Mouse (Mus musculus) ovary, postnatal 10 days (tissue): Measurements from ENCODE around the gene Syt13.

Experiments
- DNase-seq: peaks from one replicate; pipeline ENCODE4 v3.0.0; 2022; ENCODE audit warnings: low spot score

The Syt13 gene

DNA sequence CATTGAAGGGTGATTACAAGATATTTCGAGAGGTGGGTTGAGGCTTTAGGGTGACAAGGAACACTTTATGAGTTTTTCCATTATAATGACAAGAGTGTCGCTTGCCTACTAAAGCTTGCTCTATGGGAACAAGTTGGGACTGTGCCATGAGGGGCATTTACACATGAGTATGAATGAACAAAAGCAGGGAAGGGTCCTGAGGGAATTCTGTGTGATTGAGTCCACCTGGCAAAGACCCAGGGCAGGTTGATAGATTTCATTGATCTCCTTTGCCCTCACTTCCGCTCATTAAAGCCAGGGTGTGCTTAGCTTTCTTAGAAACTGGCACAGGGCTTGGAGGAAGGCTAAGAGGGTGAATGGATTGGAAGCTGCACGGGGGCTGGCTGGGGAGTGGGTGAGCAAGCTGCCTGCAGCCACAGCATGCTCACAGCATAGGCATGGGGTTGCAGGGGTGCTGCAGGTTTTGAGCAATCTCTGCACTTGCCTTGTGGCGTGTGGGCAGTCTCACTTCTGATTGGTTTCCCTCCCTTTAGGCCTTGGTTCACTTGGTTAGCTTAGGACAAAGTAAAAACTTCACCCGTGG, 9.9 kb downstream of the Syt13 start:
- DNase-seq: no peak

DNA sequence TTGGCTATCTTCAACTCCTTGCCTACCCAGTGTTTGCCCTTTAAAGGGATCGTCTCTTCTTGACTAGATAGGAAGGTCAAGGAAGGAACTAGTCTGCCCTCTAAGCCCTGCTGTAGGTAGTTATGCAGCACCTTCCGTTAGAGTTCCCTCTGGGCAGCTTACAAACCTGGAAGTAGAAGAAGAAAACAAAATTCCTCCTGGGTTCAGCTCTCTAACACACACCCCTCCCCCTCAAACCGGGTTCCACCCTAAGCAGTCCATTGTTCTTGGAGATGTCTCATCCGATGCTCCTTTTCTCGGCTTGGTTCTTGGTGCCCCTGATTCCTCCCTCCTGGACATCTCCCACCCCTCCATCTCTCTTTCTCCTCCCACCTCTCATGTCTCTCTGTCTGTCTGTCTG, 14.8 kb downstream of the Syt13 start:
- DNase-seq: no peak

DNA sequence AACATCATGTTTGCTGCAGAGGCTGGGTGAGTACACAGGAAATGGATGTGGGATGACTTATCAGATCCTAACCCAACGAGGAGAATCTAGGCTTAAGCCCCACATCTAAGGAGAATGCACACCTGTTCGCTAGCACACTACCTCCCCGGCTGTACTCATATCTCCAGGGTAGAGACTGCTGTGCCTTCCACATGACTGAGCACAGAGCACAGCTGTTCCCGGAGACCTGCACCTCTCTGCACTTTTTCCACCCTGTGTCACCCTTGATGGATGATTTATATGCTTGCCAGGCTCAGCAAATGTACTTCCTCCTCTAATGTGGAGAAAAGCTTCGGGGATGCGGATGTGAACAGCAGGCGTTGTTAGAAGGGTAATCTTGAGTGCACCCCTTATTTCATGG, 16.2 kb downstream of the Syt13 start:
- no peak for DNase-seq

DNA sequence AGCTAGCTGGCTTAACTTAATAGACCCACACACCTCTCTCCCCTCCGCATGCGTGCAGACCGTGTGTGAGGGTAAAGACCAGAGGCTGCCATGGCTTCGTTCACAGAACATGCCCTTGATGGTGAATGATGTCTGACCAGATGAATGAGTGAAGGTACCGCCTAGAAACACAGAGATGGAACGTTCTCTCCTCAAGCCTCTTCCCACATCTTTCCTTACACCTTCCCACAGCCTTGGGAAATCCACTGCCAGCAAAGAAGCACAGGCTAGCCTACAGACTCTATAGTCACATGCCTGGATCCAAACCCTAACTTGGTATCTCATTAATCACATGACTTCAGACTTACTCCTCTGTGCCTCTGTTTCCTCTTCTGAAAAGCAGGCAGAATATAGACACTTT, 18.5 kb downstream of the Syt13 start:
- DNase-seq: no peak

DNA sequence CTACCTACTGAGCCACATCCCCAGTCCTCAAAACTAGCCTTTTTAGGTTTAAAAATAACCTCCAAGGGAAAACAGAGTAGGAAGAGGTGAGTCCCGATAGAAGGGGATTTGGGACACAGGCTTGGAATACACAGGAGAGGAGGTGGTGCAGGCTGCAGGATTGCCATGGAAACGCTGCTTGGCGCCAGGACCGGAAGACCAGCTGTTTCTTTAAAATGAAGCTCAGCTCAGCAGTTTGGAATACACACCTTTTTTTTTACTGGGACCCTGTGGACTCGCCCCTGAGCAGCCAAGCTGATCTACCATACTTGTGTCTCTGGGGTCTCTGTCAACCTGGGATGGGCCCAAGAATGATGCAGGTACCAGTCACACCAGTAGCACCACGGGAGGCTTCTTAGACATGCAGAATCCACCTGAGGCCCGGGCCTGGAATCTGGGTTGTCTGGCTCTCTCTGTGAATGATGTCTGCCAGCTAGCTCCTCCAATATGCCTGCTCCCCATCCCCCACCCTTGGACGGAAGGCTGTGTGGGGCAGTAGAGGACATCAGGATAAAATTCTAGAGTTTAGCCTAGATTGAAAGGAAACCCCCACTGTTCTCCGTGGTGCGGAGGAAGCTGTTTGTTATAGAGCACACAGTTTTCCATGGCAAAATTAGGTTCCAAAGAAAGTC, 19.5 kb downstream of the Syt13 start:
- no peak for DNase-seq

DNA sequence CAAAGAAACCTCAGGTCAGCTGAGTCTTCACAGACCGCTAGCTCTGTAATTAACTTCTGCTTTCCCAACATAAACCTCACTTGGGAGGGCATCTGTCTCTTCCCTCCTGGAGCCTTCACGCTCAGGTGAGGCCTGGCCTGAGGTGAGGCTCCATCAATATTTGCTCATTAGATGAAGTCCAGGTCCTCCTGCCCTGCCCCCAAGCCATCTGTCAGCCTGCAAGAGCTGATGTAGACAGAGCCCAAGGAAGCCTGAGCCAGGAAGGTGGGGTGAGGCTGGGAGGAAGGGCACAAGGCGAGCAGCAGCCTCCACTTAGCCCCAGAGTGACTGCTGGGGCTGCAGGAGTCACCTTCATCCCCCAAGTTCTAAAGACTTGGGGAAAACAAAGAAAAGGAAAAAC, 20.6 kb downstream of the Syt13 start:
- DNase-seq: no peak

DNA sequence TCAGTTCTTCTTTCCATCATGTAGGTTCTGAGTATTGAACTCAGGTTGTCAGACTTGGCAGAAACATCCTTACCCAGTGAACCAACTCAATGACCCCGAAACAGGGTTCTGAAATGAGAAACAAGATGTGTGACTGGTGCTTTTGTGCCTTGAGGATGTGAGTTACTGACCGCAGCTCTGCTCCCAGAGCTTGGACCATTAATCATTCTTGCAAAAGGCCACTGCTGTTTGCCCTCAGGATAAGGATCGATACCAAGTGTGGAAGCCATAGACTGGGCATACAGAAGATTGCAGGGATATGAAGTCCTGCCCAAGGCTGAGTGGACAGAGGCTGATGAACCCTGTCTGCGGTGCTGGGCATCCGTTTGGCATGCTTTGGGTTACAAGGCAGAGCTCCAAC, 23.2 kb downstream of the Syt13 start:
- DNase-seq: no peak

DNA sequence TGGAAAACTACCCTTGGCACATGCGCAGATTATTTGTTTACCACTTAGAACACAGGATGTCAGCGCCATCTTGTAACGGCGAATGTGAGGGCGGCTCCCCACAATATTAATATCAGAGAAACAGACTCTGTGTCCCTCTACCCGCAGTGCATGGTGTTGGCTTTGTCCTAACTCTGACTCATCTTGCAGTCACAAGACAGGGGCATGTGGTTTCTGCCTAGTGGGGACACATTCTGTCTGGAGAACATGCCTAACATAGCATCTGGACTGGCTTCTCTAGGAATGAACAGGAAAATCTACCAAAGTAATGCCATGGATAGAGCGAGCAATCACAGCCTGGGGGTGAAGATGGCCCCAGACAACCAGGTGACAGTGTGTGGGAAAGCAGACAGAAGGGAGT, 23.9 kb downstream of the Syt13 start:
- DNase-seq: no peak

DNA sequence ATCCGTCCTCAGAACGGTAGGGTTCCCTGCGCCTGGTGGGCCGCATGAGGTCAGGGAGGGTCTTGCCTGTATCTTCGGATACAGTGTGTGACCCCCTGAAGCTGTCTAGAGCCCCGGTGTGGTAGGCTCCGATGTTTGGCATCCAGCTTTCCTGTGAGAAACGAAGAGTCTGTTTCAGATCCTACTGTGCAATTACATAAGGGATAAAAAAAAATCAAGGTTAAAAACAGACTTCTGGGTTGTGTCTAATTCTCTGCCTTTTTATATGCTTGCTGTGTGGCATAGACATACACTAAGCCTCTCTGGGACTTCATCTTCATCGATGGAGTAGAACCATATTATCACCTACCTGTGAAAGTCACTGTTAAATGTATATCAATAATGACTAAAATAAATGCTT, 26.1 kb downstream of the Syt13 start:
- no peak for DNase-seq

DNA sequence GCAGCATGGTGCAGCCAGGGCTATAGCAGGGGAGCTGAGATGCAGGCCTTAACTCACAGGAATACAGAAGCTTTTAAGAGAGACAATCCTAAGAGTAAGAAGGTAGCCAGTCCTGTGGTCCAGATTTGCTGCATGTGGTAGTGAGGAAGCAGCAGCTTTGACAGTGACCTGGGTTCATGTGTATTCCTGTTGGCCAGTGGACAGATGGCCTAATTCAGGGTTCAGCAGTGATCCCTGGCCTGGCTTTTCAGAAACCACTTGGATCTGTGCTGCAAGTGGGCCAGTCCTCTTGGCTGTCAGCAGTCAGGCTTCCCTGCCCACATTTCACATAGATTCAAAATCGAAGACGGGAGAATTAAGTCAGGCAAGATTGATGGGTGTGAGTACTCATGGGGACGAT, 26.6 kb downstream of the Syt13 start:
- no peak for DNase-seq

DNA sequence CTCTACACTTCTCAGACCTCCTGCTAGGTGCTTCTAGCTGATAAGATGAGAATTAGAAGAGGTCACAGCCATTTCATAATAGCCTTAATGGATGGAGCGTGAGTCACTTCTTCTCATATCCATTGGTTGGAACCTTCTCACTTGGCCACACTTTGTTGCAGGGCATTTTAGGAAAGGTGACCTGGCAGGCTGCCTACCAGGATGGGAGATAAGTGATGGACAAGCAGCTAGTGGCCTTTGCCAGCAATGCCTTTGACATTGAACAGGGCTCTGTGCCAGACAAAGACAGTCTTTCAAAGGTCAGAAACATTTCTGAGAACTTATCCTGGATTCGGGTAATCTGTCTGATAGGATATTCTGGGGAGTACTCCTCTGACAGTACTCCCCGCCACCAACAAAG, 28.5 kb downstream of the Syt13 start:
- no peak for DNase-seq

DNA sequence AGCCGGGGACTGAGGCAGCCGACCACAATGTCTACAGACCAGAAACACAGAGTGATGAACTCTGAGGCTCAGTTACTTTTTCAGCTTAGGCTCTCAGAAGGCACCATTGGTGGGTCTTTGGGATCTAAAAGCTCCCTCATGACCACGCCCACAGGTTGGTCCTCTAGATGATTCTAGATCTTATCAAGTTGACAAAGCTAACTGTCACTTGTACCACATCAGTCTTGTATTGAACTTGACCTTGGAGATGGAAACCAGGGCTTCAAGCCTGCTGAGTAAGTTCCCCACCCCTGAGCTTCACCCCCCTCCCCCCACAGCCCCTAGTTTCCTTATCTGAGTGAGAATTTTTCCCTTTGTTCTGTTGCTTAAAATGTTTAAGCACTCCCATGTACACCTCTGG, 29.5 kb downstream of the Syt13 start:
- no peak for DNase-seq

DNA sequence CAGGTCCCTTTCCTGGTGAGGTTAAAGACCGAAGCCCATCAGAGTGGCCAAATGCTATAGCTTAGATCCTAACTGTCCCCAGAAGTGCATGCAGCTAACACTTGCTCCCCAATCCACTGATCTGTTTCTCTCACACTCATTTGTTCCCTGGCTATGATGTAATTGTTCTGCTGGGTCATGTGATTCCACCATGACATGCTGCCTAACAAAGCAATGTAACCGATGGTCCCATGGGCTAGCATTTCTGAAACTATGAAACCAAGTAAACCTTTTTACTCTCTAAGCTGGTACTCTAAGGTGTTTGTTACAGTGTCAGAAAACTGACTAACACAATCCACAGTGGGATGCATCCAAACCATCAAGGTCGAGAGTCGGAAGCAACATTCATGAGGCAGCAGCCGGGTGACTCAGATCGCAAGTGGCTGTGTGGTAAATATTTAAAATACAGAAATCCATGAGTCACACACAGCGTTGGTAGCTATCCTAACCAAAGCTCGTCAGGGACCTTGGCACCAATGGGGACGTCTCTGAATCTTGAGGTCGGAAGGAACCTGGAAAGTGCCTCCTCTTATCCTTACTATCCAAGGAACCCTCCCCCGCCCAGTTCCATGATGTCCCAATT, 30.3 kb downstream of the Syt13 start:
- DNase-seq: no peak

DNA sequence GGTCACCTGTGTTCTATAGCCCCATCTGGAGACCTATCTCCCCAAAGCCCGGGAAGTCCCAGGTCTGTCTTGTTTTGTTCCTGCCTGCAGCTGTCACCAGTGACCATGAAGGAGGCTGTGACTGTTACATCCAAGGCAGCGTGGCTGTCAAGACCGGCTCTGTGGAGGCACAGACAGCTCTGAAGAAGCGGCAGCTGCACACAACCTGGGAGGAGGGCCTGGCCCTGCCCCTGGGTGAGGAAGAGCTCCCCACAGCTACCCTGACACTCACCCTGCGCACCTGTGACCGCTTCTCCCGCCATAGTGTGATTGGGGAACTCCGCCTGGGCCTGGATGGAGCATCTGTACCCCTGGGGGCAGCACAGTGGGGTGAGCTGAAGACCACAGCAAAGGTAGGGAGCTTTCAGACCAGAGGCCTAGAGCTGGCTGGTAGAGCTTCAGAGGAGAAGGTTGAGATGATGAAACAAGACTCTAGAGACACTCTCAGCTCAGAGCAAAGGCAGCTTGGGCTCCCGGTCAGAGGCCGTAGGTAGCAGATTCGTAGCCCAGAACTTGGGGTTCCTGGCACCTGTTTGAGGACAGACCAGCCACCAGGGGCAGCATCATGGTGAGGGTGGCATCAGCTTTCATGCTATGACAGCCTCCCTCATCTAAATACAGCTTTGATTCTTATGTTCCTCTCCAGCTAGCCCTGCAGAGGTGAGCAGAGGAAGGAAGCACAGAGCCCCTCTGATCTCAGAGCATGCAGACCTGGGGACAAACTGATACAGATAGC, 31.1 kb downstream of the Syt13 start:
- no peak for DNase-seq

DNA sequence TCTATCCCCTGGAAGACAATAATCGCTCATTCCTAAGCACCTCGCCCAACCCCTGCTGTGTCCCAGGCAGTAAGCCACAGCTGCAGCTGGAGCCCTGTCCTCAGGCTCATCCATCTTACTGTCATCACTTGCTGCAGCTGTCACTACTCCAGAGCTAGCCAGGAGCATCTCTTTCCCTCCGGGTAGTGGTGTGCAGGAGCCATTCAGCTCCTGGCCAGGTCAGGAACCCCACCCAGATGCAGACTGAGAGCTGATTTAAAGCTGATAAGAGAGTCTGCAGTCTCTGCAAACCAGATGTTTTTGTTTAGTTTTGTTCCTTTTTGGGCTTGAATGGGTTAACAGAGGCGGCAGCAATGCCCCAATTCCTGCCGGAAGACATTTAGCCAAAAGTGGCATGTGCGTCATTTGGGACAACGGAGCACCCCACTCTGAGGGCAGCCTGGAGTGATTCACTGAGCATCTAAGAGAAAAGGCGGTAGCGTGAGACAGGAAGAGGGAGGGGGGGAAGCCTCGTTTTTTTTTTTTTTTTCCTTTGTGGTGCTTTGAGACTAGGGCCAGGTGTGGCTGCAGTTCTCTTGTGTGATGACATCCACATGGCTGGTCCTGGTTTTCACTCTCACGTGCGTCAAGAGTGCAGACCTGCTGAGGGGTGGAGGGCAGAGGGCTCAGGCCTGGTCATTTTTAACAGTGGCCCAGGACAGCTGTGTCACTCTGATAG, 33.2 kb downstream of the Syt13 start:
- no peak for DNase-seq

DNA sequence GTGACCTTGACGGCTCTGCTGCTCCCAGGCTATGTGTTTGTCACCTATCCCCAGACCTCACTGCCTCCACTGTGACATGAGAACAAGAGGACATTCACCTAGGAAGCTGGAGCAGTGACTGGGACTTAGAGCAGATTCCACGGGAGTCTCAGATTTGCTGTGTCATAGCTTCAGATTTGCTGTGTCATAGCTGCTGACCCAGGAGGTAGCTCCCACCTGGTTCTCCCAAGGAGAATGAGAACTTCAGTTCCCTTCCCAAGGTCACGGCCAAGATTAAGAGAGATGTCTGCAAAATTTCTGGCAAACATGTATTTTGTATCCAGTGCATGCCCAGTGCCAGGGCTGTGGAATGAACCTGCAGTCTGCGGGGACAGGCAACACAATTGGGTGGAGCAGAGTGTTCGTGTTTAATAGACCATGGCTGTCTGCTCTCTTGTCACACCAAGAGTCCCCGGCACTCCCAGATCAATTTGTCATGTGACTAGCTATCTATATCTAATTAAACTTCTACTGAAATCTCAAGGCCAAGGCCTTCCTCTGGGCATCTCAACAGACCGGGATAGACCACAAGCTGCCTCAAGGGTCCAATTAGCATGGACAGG, 33.9 kb downstream of the Syt13 start:
- DNase-seq: no peak

DNA sequence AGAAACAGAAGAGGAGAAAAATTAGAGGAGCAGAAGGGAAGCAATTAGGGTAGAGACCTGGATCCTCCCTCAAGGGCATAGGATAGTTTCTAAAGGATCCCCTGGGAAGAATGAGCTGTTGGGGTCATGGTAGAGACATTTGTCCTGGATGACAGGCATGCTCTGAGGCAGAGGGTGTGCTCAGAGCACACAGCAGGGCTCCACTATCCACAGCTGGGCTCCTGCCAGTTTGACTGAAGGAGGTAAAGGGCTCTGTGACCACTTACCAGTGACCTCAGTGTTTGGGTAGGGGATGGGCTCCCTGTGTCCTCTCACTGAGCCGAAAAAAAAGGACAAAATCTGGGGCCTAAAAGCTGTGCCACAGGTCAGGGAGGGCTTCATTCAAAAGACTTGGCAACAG, 34.6 kb downstream of the Syt13 start:
- no peak for DNase-seq

DNA sequence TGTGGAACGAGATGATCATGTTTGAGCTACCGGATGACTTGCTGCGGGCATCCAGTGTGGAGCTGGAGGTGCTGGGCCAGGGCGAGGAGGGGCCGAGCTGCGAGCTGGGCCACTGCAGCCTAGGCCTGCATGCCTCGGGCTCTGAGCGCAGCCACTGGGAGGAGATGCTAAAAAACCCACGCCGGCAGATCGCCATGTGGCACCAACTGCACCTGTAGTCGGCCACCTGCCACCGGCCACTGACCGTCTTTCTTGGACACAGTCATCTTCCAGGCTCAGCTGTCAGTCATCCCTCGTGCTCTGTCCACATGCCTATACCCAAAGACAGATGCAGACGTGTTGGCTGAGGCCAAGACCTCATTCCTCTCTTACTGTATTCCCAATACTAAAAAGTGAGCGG, 38.6 kb downstream of the Syt13 start:
- no peak for DNase-seq

DNA sequence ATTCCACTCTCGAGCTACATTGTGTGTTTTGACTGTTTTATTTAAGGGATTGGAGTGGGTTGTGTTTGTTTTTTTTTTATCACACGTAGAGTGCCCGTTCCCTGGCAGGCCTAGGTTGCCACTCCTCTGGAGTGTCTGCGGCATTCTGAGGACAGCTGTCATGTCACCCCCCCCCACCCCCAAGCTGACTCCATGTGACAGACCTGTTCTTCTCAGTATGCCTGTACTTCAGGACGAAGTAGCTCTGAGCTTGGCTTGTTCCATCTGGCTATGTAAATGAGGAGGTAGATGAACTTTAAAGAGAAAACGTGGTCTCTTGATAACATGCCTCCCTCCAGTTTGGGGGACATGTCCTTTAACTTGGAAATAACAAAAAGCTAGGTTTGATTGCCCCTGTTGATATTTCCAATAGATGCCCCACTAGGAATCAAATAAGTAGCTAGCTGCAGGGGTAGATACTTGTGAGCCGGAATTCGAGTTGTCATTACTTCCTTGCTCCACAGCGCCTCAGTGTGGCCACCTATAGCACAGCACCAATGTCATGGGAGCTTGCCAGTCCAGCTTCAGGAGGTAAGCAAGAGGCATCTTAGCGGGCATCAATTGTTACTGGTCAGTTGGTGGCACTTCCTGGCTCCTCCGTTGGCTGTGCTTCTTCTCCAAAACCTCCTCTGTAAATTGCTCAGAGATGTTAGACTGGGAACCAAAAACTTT, 39.7 kb downstream of the Syt13 start:
- no peak for DNase-seq

DNA sequence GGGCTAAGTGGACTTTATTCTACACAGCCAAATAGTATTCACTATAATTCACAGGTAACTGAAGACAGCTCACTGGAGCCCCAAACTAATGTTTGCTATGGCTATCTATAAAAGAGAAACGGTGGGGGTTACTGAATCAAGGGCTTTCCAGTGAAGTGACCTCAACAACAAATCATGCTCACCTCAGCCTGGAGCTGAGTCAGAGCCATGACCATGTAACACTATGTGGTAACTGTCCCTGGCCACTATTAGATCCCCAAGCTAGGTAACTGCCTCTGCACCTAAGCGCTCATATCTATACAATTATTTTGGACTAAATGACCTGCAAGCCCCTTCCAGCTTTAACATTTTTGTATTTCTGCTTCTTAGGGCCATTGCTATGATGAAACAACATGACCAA, 42.0 kb downstream of the Syt13 start:
- no peak for DNase-seq

DNA sequence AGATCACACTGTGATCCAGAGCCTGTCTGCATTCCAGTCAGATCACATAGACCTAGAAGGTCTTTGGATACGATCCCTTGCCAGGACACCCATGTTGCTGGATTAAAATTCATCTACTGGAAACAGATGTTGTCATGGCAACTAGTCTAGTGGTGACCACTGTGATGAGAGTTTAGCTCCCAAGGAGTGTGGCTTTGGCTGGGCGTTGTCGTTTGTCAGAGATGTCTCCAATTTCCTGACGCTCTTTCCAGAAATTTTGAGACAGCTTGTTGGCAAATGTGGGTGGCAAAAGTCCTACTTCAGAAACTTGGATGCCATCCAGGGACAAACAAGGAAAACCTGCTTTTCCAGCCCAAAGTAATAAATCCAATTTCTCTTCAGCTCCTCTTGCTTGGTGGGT, 43.7 kb downstream of the Syt13 start:
- DNase-seq: no peak
